Mouse (Mus musculus) spleen, adult 2 months (tissue): Measurements from ENCODE around the gene Stard7.

Source experiments
- CTCF ChIP-seq: fragments of 200-500 bp; IDR thresholded peaks from 2 replicates; pipeline ENCODE4 v1.5.1; 2011; ENCODE audit warnings: mild to moderate bottlenecking, inconsistent platforms; ENCODE audit not compliant: insufficient read depth, insufficient read length, insufficient replicate concordance; ENCODE audit errors: extremely low read depth
- POLR2A ChIP-seq: fragments of 200-500 bp; IDR thresholded peaks from 2 replicates; pipeline ENCODE4 v1.6.1; 2011; ENCODE audit warnings: low read depth, low read length, inconsistent platforms

- TF ChIP-seq CTCF, result no peak
- TF ChIP-seq POLR2A, result no peak
These were observed 1.1 kb downstream of the Stard7 start for GRCm38 (mm10) chr2:127271042-127271515.
